Mouse (Mus musculus): ENCODE measurements at regions not wholly inside any gene's neighbourhood (a gene's known extent, or its start where the extent isn't known, plus 50 kb on each side); places are given as distances from the start of the nearest gene placed in this dataset.

- no peak for DNase-seq (ENCODE audit: low spot score in 2 of 2)
These were observed 54.2 kb upstream of the Plppr5 start for GRCm38 (mm10) chr3:117520461-117520860.

GRCm38 (mm10) chr3:117508090-117508489 is 66.5 kb upstream of the Plppr5 start:
- no peak for DNase-seq (ENCODE audit: low spot score in 2 of 2)

GRCm38 (mm10) chr3:117506151-117506723 is 68.4 kb upstream of the Plppr5 start:
- no peak for DNase-seq (ENCODE audit: low spot score in 2 of 2)

GRCm38 (mm10) chr3:117501107-117501506 is 73.5 kb upstream of the Plppr5 start:
- DNase-seq (ENCODE audit: low spot score in 2 of 2), result no peak

GRCm38 (mm10) chr3:117498138-117498897 is 76.3 kb upstream of the Plppr5 start:
- no peak for DNase-seq (ENCODE audit: low spot score in 2 of 2)

- no peak for DNase-seq (ENCODE audit: low spot score in 2 of 2)
These were observed 80.5 kb upstream of the Plppr5 start for GRCm38 (mm10) chr3:117494118-117494517.

- no peak for DNase-seq (ENCODE audit: low spot score in 2 of 2)
These were observed 87.2 kb upstream of the Plppr5 start for GRCm38 (mm10) chr3:117487281-117488027.

GRCm38 (mm10) chr3:117486351-117486750 is 88.3 kb upstream of the Plppr5 start:
- DNase-seq (ENCODE audit: low spot score in 2 of 2), result no peak

- no peak for DNase-seq (ENCODE audit: low spot score in 2 of 2)
These were observed 94.5 kb upstream of the Plppr5 start for GRCm38 (mm10) chr3:117480131-117480530.

- no peak for DNase-seq (ENCODE audit: low spot score in 2 of 2)
These were observed 98.8 kb upstream of the Plppr4 start for GRCm38 (mm10) chr3:117459507-117459906.

- no peak for DNase-seq (ENCODE audit: low spot score in 2 of 2)
These were observed 89.9 kb upstream of the Plppr4 start for GRCm38 (mm10) chr3:117450559-117450958.

- DNase-seq (ENCODE audit: low spot score in 2 of 2), result no peak
These were observed 81.2 kb upstream of the Plppr4 start for GRCm38 (mm10) chr3:117441887-117442286.

GRCm38 (mm10) chr3:117440294-117440693 is 79.6 kb upstream of the Plppr4 start:
- no peak for DNase-seq (ENCODE audit: low spot score in 2 of 2)

GRCm38 (mm10) chr3:117438473-117439114 is 77.9 kb upstream of the Plppr4 start:
- DNase-seq (ENCODE audit: low spot score in 2 of 2), result peak in 1 of 2 experiments; percentile 61

GRCm38 (mm10) chr3:117424526-117424925 is 63.9 kb upstream of the Plppr4 start:
- DNase-seq (ENCODE audit: low spot score in 2 of 2), result no peak

GRCm38 (mm10) chr3:117412896-117413747 is 52.4 kb upstream of the Plppr4 start:
- no peak for DNase-seq (ENCODE audit: low spot score in 2 of 2)
